Mouse (Mus musculus) induced T-regulatory cell, adult 2 months (primary cell): Measurements from ENCODE around the gene Mon1a.

Source experiments
- DNase-seq: peaks from one replicate; pipeline ENCODE4 v3.0.0-alpha.2; 2012; ENCODE audit warnings: low read depth

Gene Mon1a

GRCm38 (mm10) chr9:107908410-107909158, 20.6 kb downstream of the Mon1a start:
- DNase-seq: no peak

DNA sequence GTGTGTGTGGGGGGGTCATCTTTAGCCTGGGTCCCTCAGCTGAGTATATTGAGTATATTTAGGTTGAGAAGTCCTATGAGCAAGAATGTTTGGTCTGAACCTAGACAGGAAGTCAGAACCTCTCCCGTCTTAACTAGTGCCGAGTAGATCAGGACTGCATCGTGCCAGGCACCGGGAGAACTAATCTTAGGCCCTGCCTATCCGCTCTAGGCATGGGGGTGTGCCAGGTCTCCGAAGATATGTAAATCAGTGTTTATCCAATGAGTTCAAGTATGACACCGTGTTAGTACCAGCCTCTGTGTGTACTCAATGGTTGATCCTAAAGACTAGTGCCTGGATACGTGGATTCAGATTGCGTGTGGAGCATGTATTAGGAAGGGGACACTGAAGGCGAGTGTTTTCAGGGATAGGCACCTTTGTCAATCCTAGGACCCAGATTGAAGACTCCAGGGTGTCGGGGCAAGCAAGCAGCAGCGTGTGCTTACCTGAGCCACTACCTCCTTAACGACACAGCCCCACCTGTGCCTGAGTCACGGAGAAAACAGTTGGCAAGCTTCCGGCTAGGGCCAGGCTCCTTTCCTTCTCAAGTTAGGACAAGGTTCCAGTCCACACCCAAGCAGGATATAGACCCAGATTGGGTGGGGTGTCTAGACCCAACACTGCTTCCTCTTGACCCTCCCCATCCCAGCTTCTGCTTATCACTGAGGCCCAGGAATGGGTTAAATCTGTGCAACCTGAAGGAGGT, 22.2 kb downstream of the Mon1a start:
- no peak for DNase-seq

DNA sequence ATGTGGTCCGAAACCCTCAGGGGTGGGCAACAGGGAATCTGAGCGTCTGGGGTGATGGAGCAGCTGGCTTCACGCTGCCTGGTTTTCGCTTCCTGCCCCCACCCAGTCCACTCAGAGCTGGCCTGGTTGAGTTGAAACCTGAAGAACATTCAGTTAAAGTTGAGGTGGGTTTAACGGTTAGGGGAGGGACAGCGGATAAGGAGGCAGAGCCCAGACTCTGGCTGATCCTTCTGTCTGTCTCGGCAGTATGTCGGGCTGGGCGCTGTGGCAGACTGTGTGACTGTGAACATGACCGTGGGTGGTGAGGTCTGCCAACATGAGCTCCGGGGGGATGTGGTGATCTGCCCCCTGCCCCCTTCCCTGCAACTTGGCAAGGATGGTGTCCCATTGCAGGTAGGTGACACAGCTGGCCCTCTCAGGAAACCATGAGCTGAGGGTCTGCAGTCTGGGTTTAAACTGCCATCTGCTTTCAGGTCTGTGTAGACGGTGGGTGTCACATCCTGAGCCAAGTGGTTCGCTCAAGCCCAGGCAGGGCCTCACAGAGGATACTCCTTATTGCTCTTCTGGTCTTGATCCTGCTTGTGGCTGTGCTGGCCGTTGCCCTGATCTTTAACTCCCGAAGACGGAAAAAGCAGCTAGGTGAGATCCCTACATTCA, 26.9 kb downstream of the Mon1a start:
- no peak for DNase-seq

DNA sequence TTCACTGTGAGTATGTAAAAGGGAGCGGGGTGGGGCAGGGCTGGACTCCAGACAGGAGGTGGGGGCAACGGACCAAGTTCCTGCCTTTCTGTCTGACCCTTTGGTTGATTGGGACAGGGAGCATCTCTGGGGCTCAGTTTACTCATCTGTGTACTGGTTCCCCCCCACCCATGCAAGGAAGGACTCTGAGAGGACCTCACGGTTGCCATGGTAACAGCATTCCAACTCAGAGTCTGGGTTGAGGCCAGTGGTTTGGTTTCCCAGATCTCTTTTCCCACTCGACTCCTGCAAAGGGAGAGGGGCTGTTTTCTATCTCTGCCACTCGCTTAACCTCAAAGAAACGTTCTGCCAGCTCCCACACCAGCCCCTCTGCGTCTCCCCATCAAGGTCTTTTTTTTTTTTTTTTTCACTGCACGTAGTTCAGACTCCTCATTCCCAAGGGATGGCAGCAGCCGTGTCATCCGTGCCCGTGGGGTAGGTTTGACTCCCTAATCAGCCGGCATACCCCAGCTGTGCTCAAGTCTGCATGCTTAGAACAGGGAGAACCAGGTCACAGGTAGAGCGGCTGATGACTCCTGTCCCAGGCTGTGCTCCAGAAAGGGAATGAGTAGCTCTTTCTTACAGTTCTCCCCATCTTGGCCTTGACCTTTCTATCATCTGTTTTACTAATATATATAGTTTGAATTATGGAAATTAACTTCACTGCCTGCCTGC, 30.1 kb downstream of the Mon1a start:
- no peak for DNase-seq

GRCm38 (mm10) chr9:107918884-107919283, 30.9 kb downstream of the Mon1a start:
- no peak for DNase-seq

DNA sequence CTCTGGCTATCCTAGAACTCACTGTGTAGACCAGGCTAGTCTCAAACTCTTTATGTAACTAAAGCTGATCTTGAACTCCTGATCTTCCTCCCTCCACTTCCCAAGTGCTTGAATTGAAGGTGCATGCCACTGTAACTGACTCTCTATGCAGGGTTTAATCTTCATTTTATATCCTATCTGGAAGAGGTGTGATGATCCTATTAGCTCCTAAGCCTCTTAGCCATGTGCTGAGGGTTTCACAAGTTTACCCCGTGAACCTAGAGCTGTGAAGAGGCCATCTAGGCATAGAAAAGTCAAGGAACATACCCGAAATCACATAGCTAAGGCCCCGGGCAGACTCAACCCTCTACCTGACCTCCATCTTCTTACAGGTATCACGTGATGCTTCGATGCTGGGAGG, 31.5 kb downstream of the Mon1a start:
- no peak for DNase-seq

GRCm38 (mm10) chr9:107923021-107923420, 35.1 kb downstream of the Mon1a start:
- DNase-seq: peak; percentile 48

- DNase-seq: no peak
These were observed 36.0 kb downstream of the Mon1a start for GRCm38 (mm10) chr9:107923956-107924355.

DNA sequence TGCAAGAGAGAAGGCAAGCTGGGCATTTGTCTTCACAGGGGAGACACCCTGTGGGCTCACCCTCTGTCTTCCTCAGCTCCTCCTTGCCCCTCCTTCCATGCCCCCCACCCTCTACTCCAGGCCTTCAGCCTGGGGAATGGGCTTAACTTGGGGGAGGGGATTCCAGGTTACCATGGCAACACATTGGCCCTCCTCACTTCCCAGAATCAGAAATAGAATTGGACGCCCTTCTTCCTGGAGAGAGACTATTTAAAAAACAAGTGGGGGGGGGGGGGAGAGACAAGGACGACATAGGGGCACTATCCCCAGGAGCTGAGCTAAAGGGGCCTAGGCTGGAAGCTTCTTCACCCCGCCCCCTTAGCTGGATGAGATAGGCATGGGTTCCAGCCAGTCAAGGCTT, 37.3 kb downstream of the Mon1a start:
- no peak for DNase-seq

DNA sequence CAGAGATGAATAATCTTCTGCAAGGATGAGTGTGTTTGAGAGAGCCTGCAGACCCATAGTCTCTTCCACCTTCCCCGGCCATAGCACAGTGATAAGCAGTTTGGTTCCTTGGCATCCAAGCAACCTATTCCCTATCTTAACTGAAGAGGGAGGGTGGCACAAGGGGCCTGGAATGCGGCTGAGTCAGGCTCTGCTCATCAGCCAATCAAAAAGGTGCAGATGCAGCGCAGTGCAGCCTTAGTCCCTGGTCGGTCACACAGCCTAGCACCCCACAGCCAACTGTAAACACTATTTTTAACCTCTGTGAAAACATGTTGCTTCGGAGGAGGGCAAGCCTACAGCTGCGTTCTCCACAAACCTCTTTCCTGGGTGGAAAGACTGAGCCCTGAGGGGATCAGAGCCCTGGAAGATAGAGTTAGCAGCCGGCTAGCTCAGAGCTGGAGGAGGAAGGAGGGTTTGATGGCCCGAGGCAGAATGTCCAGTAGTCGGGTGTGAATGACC, 39.0 kb downstream of the Mon1a start:
- DNase-seq: no peak

DNA sequence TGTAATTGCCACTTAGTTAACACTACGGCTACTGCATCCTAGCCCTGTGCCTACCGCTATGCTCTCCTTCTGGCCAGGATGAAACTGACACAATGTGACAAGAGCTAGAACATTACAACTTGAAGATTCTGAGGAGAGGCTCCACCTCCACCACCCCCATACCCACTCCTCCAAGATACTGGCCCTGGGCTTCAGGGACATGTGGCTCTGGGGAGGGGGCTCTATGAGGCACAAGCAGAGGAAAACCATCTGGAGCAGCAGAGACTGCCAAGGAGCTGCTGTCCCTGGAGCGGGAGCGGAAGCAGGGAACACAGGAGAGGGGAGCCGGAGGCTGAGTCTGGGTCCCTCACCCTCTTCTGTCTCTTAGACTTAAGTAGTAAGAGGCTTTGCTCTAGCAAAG, 39.8 kb downstream of the Mon1a start:
- DNase-seq: no peak

DNA sequence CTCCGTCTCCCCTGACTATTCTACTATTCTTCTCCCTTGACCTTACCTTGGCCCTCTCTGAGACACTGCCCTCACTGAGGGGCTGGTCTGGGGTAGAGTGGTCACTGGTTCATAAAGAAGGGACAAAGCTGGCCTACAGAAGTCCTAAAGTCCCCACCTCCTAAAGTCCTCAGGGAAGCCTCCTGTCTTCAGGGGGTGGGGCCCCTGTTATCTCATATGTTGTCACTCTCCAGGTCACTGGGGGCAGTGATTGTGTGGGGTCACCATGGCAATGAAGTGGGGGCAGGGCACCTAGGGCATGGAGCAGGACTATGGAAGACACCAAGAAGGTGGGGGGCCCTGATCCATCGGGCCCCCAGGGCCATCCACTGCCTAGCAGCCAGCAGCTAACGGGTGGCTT, 40.2 kb downstream of the Mon1a start, which contains the start of gene Actl11:
TSS of gene Actl11 (plus strand) at position 301 of the 400 bp plus-strand sequence.
- no peak for DNase-seq

DNA sequence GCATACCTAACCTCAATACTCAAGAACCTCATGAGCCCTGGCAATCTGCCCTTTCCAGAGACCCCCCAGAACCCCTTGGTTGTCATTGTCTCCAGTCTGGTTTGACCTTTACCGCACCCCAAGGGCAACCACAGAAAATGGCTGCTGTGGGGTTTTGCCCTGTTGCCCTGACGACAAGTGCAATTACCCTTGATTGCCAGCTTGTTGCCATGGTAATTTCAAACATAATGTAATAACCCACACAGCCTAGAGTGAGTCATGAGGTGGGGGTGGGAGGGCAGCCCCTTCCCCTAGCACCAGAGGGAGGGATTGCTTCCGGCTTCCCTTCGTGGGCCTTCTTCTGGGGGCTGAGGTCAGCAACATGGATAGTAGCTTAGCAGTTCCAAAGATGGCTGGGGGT, 44.3 kb downstream of the Mon1a start:
- peak; percentile 13 for DNase-seq

- no peak for DNase-seq
These were observed 46.2 kb downstream of the Mon1a start for GRCm38 (mm10) chr9:107934146-107934545.

DNA sequence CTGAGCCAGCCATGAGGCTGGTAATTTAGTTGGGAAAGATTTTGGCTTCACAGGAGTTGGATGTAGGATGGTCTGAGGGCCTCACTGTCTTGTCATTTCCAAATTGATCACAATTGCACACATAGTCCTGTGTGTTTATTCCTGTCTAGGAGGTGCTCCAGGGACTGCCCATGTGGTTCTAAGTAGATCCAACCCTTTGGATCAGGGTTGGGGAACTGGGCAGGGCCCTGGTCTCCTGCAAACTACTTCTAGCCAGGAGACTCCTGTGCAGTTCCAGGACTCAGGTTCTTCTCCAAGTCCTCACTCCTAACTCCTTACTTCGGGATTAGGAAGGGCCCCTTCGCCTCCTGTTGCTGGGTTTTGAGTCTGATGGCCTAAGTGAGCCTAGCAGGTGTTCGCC, 47.4 kb downstream of the Mon1a start, which contains the start of gene Camkv:
TSS of gene Camkv (plus strand) at position 301 of the 400 bp plus-strand sequence.
- no peak for DNase-seq

DNA sequence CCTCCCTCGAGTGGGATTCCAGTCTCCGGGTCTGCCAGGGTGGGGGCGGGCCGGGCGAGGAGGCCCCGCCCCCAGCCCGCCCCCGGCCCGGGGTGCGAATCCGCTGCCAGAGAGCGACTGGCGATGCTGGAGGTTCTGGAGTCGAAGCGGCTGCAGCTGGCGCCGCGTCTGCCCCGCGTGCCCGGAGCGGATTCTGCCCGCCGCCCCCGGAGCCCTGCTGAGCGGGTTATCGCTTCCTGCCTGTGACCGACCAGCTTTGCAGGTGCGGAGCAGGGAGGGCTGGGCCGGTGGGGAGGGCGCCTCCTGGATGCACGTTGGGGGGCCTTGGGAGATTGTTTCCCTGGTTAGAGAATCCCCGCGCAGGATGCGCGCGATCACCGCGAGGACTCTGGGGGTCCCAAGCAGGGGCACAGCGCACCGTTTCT, 47.9 kb downstream of the Mon1a start:
- peak; percentile 44 for DNase-seq

GRCm38 (mm10) chr9:107936215-107936822, 48.4 kb downstream of the Mon1a start:
- DNase-seq: no peak

GRCm38 (mm10) chr9:107936831-107937230, 48.9 kb downstream of the Mon1a start:
- no peak for DNase-seq

DNA sequence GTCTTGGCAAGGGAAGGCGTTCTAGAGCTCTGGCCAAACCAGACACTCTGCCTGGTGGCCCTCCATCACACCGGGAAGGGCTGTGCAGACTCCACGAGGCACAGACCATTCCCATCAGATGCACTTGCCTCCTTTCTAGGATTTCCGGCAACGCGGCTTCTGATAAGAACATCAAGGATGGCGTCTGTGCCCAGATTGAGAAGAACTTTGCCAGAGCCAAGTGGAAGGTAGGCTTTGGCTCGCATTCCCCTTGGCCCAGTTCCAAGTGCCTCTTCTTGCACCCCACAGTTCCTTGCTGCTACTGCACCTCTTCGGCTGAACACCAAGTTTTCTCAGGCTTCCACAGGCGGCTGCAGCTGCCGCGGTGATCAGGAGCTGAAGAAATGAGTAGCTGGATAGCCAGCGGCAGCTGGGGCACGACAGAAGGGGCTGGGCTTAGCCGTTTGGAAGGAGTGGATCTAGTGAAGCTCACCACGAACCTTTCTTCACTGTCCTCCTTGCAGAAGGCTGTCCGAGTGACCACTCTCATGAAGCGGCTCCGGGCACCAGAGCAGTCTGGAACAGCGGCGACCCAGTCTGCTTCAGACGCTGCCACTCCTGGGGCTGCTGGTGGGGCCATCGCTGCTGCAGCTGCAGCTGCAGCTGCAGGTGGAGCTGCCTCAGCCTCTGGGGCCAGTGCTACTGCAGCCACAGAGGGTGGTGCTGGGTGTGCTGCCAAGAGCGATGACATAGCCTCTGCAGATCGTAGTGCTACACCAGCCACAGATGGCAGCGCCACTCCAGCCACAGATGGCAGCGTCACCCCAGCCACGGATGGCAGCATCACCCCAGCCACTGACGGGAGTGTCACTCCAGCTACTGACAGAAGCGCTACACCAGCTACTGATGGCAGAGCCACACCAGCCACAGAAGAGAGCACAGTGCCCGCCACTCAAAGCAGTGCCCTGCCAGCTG, 59.6 kb downstream of the Mon1a start:
- no peak for DNase-seq

GRCm38 (mm10) chr9:107949184-107949921, 61.4 kb downstream of the Mon1a start:
- DNase-seq: no peak
